Mouse (Mus musculus): ENCODE results near the gene Invs. TPM values are rescaled to one million over a fixed set of nuclear protein-coding genes. Genes with fewer than 3 reads are reported as not detected.

The Invs gene
- total and polyA plus RNA-seq, 3 experiments = 2.5 to 2.7 TPM; not detected in 1

DNA sequence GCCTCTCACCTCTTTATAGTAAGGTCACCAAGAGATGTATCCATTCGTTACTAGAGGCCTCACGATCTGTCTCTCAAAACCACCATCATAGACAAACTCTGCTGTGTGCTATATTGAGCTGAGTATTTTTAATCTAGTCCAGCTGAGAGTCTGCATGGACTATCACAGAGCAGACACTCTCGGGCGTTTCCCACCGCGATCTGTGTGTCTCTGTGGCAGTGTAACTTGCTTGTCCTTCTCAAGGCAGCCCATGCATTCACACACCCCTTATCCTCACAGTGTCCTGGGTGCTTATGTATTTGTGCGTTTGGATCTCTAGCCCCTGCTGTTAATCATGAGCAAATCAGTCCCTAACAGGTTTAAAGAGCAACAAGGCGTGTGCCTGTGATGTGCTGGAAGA is 133.9 kb downstream of the Invs start:
- Histone ChIP-seq H3K4me3 (ENCODE audit: control insufficient read depth in 1 of 2, insufficient read depth in 1 of 2, low read depth in 2 of 2, low read length in 2 of 2) (no peak overlapping the region), H3K79me2 (ENCODE audit: control insufficient read depth, insufficient read depth, low read length, poor library complexity) (no peaks in the 10 kb centered on the region), H3K4me1 (ENCODE audit: control insufficient read depth in 1 of 2, insufficient read depth in 2 of 2, low read length in 2 of 2) (no peaks in the 10 kb centered on the region), H3K9ac (ENCODE audit: control insufficient read depth, low read depth, low read length, poor library complexity, severe bottlenecking) (no peak overlapping the region), H3K27ac (ENCODE audit: control insufficient read depth, low read depth, low read length) (no peak overlapping the region), H3K9me3 (replicated peaks; ENCODE audit: insufficient read depth, low read length) (no peaks in the 10 kb centered on the region), H3K36me3 (ENCODE audit: control insufficient read depth in 1 of 2, insufficient read depth in 2 of 2, low read length in 2 of 2) (no peaks in the 10 kb centered on the region), H3K27me3 (ENCODE audit: control insufficient read depth in 1 of 2, insufficient read depth in 2 of 2, low read length in 2 of 2) (no peaks in the 10 kb centered on the region)
- no peak for DNase-seq (ENCODE audit: low read depth, low spot score)
- TF ChIP-seq KAT2A (conservative IDR thresholded peaks at IDR 0.05; ENCODE audit: low read depth, low read length) = no peak
- TF ChIP-seq POLR2AphosphoS2 (IDR thresholded peaks at IDR 0.05; ENCODE audit: low read length) = no peak

DNA sequence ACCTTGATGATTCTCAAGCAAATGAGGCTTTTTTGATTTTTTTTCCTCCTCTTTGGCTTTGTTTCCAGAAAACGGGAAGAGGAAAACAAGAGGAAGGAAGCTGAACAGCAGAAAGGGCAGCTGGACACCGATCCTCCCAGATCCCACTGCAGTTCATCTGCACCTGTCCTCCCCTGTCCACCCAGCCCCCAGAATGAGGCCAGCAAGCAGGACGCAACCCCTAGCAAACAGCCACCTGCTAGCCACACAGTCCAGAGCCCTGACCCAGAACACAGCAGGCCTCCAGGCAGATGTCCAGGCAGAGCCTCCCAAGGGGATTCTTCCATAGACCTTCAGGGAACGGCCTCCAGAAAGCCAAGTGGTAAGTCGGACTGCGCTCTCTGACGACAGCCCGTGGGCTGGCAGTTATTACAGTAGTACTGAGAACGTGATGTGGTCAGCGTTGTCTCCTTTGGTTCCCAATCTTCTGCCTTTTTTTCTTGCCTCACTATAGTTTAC is 136.3 kb downstream of the Invs start:
- no peaks in the 10 kb centered on the region for H3K27me3 ChIP-seq (ENCODE audit: control insufficient read depth in 1 of 2, insufficient read depth in 2 of 2, low read length in 2 of 2)
- no peak overlapping the region for H3K4me3 ChIP-seq (ENCODE audit: control insufficient read depth in 1 of 2, insufficient read depth in 1 of 2, low read depth in 2 of 2, low read length in 2 of 2)
- DNase-seq (ENCODE audit: low read depth, low spot score) = no peak
- no peak overlapping the region for H3K27ac ChIP-seq (ENCODE audit: control insufficient read depth, low read depth, low read length)
- no peaks in the 10 kb centered on the region for H3K36me3 ChIP-seq (ENCODE audit: control insufficient read depth in 1 of 2, insufficient read depth in 2 of 2, low read length in 2 of 2)
- no peaks in the 10 kb centered on the region for H3K9me3 ChIP-seq (replicated peaks; ENCODE audit: insufficient read depth, low read length)
- TF ChIP-seq CHD2 (IDR thresholded peaks at IDR 0.05; ENCODE audit: low read length) = no peak
- no peak for TF ChIP-seq GATA1 (IDR thresholded peaks at IDR 0.05; ENCODE audit: low read depth, low read length)
- no peak for TF ChIP-seq USF1 (IDR thresholded peaks at IDR 0.05; ENCODE audit: low read depth, low read length)
- TF ChIP-seq TAL1 (IDR thresholded peaks at IDR 0.05; ENCODE audit: low read length) = no peak
- TF ChIP-seq TBP (IDR thresholded peaks at IDR 0.05; ENCODE audit: low read depth, low read length) = no peak
- no peak for TF ChIP-seq JUND (IDR thresholded peaks at IDR 0.05; ENCODE audit: low read depth, low read length)
- TF ChIP-seq SMC3 (IDR thresholded peaks at IDR 0.05; ENCODE audit: low read depth, low read length) = no peak
- TF ChIP-seq SIN3A (IDR thresholded peaks at IDR 0.05; ENCODE audit: low read length) = no peak
- TF ChIP-seq ZC3H11A (IDR thresholded peaks at IDR 0.05; ENCODE audit: low read depth, low read length) = no peak
- TF ChIP-seq TCF12 (IDR thresholded peaks at IDR 0.05; ENCODE audit: low read depth, low read length) = no peak
- no peak for TF ChIP-seq MYB (IDR thresholded peaks at IDR 0.05; ENCODE audit: low read depth, low read length)
- no peak overlapping the region for H3K9ac ChIP-seq (ENCODE audit: control insufficient read depth, low read depth, low read length, poor library complexity, severe bottlenecking)
- H3K79me2 ChIP-seq (ENCODE audit: control insufficient read depth, insufficient read depth, low read length, poor library complexity) = no peaks in the 10 kb centered on the region
- H3K4me1 ChIP-seq (ENCODE audit: control insufficient read depth in 1 of 2, insufficient read depth in 2 of 2, low read length in 2 of 2) = no peaks in the 10 kb centered on the region

DNA sequence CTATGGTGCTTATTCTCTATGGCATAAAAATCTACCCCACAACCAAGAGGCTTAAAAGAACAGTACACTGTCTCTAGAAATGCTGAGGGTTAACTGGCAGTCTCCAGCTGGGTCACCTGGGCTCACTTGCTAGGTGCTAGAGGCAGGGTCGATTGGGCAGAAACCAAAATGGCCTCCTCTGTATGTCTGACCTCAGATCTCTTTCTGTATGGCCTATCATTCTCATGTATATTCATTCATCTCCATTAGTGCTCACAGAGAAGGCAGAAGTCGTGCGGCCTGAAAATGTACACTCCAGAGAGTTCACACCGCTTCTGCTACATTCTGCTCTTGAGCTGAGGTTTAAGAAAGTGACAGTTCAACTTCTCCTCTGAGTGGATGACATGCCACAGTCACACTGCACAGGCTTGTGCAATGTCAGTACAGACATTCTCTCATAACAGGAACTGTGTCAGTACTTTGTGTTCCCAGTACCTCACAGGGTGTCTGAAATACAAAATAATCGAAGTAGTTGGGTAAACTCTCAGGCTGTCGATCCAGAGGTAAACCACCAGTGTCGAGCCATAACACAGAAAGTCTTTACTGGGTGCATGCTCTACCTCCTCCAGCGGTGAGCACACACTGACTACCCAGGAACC is 139.4 kb downstream of the Invs start:
- no peaks in the 10 kb centered on the region for H3K4me1 ChIP-seq (ENCODE audit: control insufficient read depth in 1 of 2, insufficient read depth in 2 of 2, low read length in 2 of 2)
- H3K79me2 ChIP-seq (ENCODE audit: control insufficient read depth, insufficient read depth, low read length, poor library complexity) = no peaks in the 10 kb centered on the region
- H3K9ac ChIP-seq (ENCODE audit: control insufficient read depth, low read depth, low read length, poor library complexity, severe bottlenecking) = no peak overlapping the region
- no peaks in the 10 kb centered on the region for H3K27me3 ChIP-seq (ENCODE audit: control insufficient read depth in 1 of 2, insufficient read depth in 2 of 2, low read length in 2 of 2)
- H3K36me3 ChIP-seq (ENCODE audit: control insufficient read depth in 1 of 2, insufficient read depth in 2 of 2, low read length in 2 of 2) = no peaks in the 10 kb centered on the region
- DNase-seq (ENCODE audit: low read depth, low spot score) = no peak
- H3K27ac ChIP-seq (ENCODE audit: control insufficient read depth, low read depth, low read length) = no peak overlapping the region
- TF ChIP-seq SIN3A (IDR thresholded peaks at IDR 0.05; ENCODE audit: low read length) (no peak), BHLHE40 (IDR thresholded peaks at IDR 0.05; ENCODE audit: borderline replicate concordance, low read depth, low read length) (no peak), ZMIZ1 (IDR thresholded peaks at IDR 0.05; ENCODE audit: low read depth, low read length) (no peak), USF1 (IDR thresholded peaks at IDR 0.05; ENCODE audit: low read depth, low read length) (no peak), NELFE (IDR thresholded peaks at IDR 0.05; ENCODE audit: low read depth, low read length) (no peak), KAT2A (conservative IDR thresholded peaks at IDR 0.05; ENCODE audit: low read depth, low read length) (no peak), ETS1 (IDR thresholded peaks at IDR 0.05; ENCODE audit: low read depth, low read length) (no peak), TCF12 (IDR thresholded peaks at IDR 0.05; ENCODE audit: low read depth, low read length) (no peak), JUND (IDR thresholded peaks at IDR 0.05; ENCODE audit: low read depth, low read length) (no peak), USF2 (IDR thresholded peaks at IDR 0.05; ENCODE audit: borderline replicate concordance in 1 of 2, insufficient read depth in 1 of 2, low read depth in 1 of 2, low read length in 2 of 2) (no peak), POLR2AphosphoS2 (IDR thresholded peaks at IDR 0.05; ENCODE audit: low read length) (no peak), ZC3H11A (IDR thresholded peaks at IDR 0.05; ENCODE audit: low read depth, low read length) (no peak), RAD21 (IDR thresholded peaks at IDR 0.05; ENCODE audit: low read depth, low read length) (no peak)
- no peaks in the 10 kb centered on the region for H3K9me3 ChIP-seq (replicated peaks; ENCODE audit: insufficient read depth, low read length)
- no peak overlapping the region for H3K4me3 ChIP-seq (ENCODE audit: control insufficient read depth in 1 of 2, insufficient read depth in 1 of 2, low read depth in 2 of 2, low read length in 2 of 2)
